Mouse (Mus musculus) brown adipose tissue, adult 24 weeks (tissue): ENCODE measurements around the gene Aamp. TPM values are rescaled to one million over a fixed set of nuclear protein-coding genes. Genes with fewer than 3 reads are reported as not detected.

Experiments used
- H3K27ac ChIP-seq: fragments of 200-500 bp; replicated peaks from 2 replicates; pipeline ENCODE4 v1.5.1; 2012; ENCODE audit warnings: low read depth, mild to moderate bottlenecking, low read length
- H3K4me1 ChIP-seq: fragments of 200-500 bp; 2 replicates; pipeline ENCODE4 v1.6.1; 2012; ENCODE audit warnings: low read length, mixed read lengths; ENCODE audit not compliant: control insufficient read depth, insufficient read depth, insufficient read length
- H3K4me3 ChIP-seq: fragments of 200-500 bp; 2 replicates; pipeline ENCODE4 v1.5.1; 2012; ENCODE audit warnings: low read depth, mild to moderate bottlenecking, low read length, moderate library complexity; ENCODE audit not compliant: insufficient read depth
- polyA plus RNA-seq: library from polyadenylated mRNA; stranded (reverse); fragments of >200 nt; gene quantifications from 2 replicates; pipeline ENCODE4 v1.2.4, GENCODE M21; 2012; ENCODE audit not compliant: missing spikeins, insufficient read depth, insufficient read length

Aamp gene
- polyA plus RNA-seq, 1 experiment, result 66.7 TPM

GRCm38 (mm10) chr1:74278988-74279387 is 5.5 kb downstream of the Aamp start:
- no peaks in the 10 kb centered on the region for H3K4me1 ChIP-seq
- no peak overlapping the region for H3K27ac ChIP-seq
- no peak overlapping the region for H3K4me3 ChIP-seq

GRCm38 (mm10) chr1:74278538-74278937 is 6.0 kb downstream of the Aamp start, which contains the start of gene Gpbar1:
Gpbar1 (plus strand) TSS chr1:74278550.
- Histone ChIP-seq H3K4me3 (no peak within 1 kb of the TSS), H3K4me1 (no peaks in the 10 kb centered on the region), H3K27ac (no peak within 1 kb of the TSS)

GRCm38 (mm10) chr1:74277883-74278537 is 6.5 kb downstream of the Aamp start:
- Histone ChIP-seq H3K4me3 (no peak overlapping the region), H3K27ac (no peak overlapping the region), H3K4me1 (no peaks in the 10 kb centered on the region)

- no peaks in the 10 kb centered on the region for H3K4me1 ChIP-seq
- no peak overlapping the region for H3K4me3 ChIP-seq
- H3K27ac ChIP-seq, result no peak overlapping the region
These were observed 7.5 kb downstream of the Aamp start for GRCm38 (mm10) chr1:74277041-74277440.

GRCm38 (mm10) chr1:74275015-74275414 is 9.5 kb downstream of the Aamp start:
- no peaks in the 10 kb centered on the region for H3K4me1 ChIP-seq
- no peak overlapping the region for H3K4me3 ChIP-seq
- H3K27ac ChIP-seq, result no peak overlapping the region

- Histone ChIP-seq H3K27ac (no peak overlapping the region), H3K4me3 (no peak overlapping the region), H3K4me1 (no peaks in the 10 kb centered on the region)
These were observed 12.9 kb downstream of the Aamp start for GRCm38 (mm10) chr1:74271659-74272058.

- Histone ChIP-seq H3K27ac (no peak overlapping the region), H3K4me3 (no peak overlapping the region), H3K4me1 (no peaks in the 10 kb centered on the region)
These were observed 15.8 kb downstream of the Aamp start for GRCm38 (mm10) chr1:74268750-74269149.

- H3K4me1 ChIP-seq, result peaks cover 2% of the 10 kb centered on the region; the same call in 1 of the 2 replicates
- H3K4me3 ChIP-seq, result no peak overlapping the region
- 0 out of 2 replicates have a peak overlapping the region, but pooled peaks have one; percentile 9 for H3K27ac ChIP-seq
These were observed 22.0 kb downstream of the Aamp start for GRCm38 (mm10) chr1:74262510-74262909.

- Histone ChIP-seq H3K27ac (no peak overlapping the region), H3K4me1 (no peaks in the 10 kb centered on the region), H3K4me3 (no peak overlapping the region)
These were observed 27.8 kb downstream of the Aamp start for GRCm38 (mm10) chr1:74256782-74257181.

GRCm38 (mm10) chr1:74255704-74256345 is 28.7 kb downstream of the Aamp start:
- Histone ChIP-seq H3K4me1 (no peaks in the 10 kb centered on the region), H3K27ac (no peak overlapping the region), H3K4me3 (no peak overlapping the region)

GRCm38 (mm10) chr1:74250096-74250495 is 34.4 kb downstream of the Aamp start:
- Histone ChIP-seq H3K4me3 (no peak overlapping the region), H3K27ac (peak overlapping the region; percentile 96), H3K4me1 (peaks cover 6% of the 10 kb centered on the region)

- H3K27ac ChIP-seq, result peak overlapping the region; percentile 96
- no peak overlapping the region for H3K4me3 ChIP-seq
- peaks cover 8% of the 10 kb centered on the region for H3K4me1 ChIP-seq
These were observed 35.1 kb downstream of the Aamp start for GRCm38 (mm10) chr1:74249331-74249980.

GRCm38 (mm10) chr1:74248799-74249198 is 35.7 kb downstream of the Aamp start:
- H3K4me1 ChIP-seq, result peaks cover 12% of the 10 kb centered on the region
- peak overlapping the region; percentile 96 for H3K27ac ChIP-seq
- H3K4me3 ChIP-seq, result no peak overlapping the region

- peaks cover 19% of the 10 kb centered on the region for H3K4me1 ChIP-seq
- H3K27ac ChIP-seq, result no peak overlapping the region
- no peak overlapping the region for H3K4me3 ChIP-seq
These were observed 39.0 kb downstream of the Aamp start for GRCm38 (mm10) chr1:74245525-74245924.

GRCm38 (mm10) chr1:74240832-74241231 is 43.7 kb downstream of the Aamp start:
- no peak overlapping the region; the same call in 1 of the 2 replicates for H3K4me3 ChIP-seq
- H3K27ac ChIP-seq, result no peak overlapping the region
- peaks cover 22% of the 10 kb centered on the region for H3K4me1 ChIP-seq
